Mouse (Mus musculus) stomach, embryonic 15.5 days (tissue): ENCODE measurements around the gene Tmem178. TPM values are rescaled to one million over a fixed set of nuclear protein-coding genes. Genes with fewer than 3 reads are reported as not detected.
A peak's percentile ranks its signal among the peaks of the same experiment; 100 is the strongest.

Source experiments
- ATAC-seq: fragments of 200-750 bp; cut with Nextera tagmentation; 2 replicates; pipeline ENCODE4 v1.8.0; 2017; ENCODE audit warnings: low read depth, moderate number of reproducible peaks, moderate TSS enrichment; ENCODE audit not compliant: insufficient read depth, low FRiP score
- H3K27ac ChIP-seq: fragments of 300-500 bp; sonication (generic); 2 replicates; pipeline ENCODE4 v1.5.1; 2015; ENCODE audit warnings: mild to moderate bottlenecking, inconsistent platforms
- H3K27me3 ChIP-seq: fragments of 300-500 bp; sonication (generic); replicated peaks from 2 replicates; pipeline ENCODE4 v1.6.1; 2015; ENCODE audit warnings: inconsistent platforms
- H3K36me3 ChIP-seq: fragments of 300-500 bp; sonication (generic); 2 replicates; pipeline ENCODE4 v1.6.1; 2015; ENCODE audit warnings: inconsistent platforms
- H3K4me1 ChIP-seq: fragments of 300-500 bp; sonication (generic); 2 replicates; pipeline ENCODE4 v1.6.1; 2015; ENCODE audit warnings: inconsistent platforms
- H3K4me2 ChIP-seq: fragments of 300-500 bp; sonication (generic); 2 replicates; pipeline ENCODE4 v1.6.1; 2015; ENCODE audit warnings: mild to moderate bottlenecking, inconsistent platforms
- H3K4me3 ChIP-seq: fragments of 300-500 bp; sonication (generic); replicated peaks from 2 replicates; pipeline ENCODE4 v1.5.1; 2015; ENCODE audit warnings: inconsistent platforms
- H3K9ac ChIP-seq: fragments of 300-500 bp; sonication (generic); 2 replicates; pipeline ENCODE4 v1.6.1; 2015; ENCODE audit warnings: inconsistent platforms
- H3K9me3 ChIP-seq: fragments of 300-500 bp; sonication (generic); 2 replicates; pipeline ENCODE4 v1.6.1; 2016; ENCODE audit warnings: inconsistent platforms
- WGBS: fragments of 180-500 bp; shearing (Covaris S2); methylation state at CpG from one replicate; pipeline ENCODE4 v1.1.7; 2015; 5-methylcytosine and 5-hydroxymethylcytosine counted together
- polyA plus RNA-seq: library from polyadenylated mRNA; unstranded; fragments of >200 nt; fragmentation: Nextera tagmentation; extraction: Ambion mirVana; gene quantifications from 2 replicates; pipeline ENCODE4 v1.2.1, GENCODE M21; 2015

Gene Tmem178
- 3.5 and 4.2 TPM in 2 replicates for polyA plus RNA-seq

GRCm38 (mm10) chr17:80944530-80945198 lies at the start of gene Tmem178:
Tmem178 (plus strand) TSS chr17:80944632.
- Histone ChIP-seq H3K9me3 (no peaks in the 10 kb centered on the region), H3K4me3 (peak within 1 kb of the TSS; percentile 60), H3K4me1 (peaks cover 5% of the 10 kb centered on the region; the same call in 1 of the 2 replicates), H3K9ac (peak within 1 kb of the TSS; percentile 34; the same call in 1 of the 2 replicates), H3K27me3 (peaks cover 21% of the 10 kb centered on the region), H3K4me2 (peak within 1 kb of the TSS; percentile 100), H3K27ac (no peak within 1 kb of the TSS), H3K36me3 (no peaks in the 10 kb centered on the region)
- WGBS, result under 1% methylated on average over 80 of the region's 84 CpGs
- ATAC-seq, result no peak

- Histone ChIP-seq H3K27ac (no peak overlapping the region), H3K9ac (no peak overlapping the region)
- WGBS, result 67% methylated on average over 2 of the region's 2 CpGs
Observed at GRCm38 (mm10) chr17:80896481-80896880, 48.0 kb upstream of the Tmem178 start.

GRCm38 (mm10) chr17:80897709-80898440 lies 46.6 kb upstream of the Tmem178 start:
- Histone ChIP-seq H3K9me3 (no peaks in the 10 kb centered on the region), H3K4me2 (no peak overlapping the region), H3K9ac (no peak overlapping the region), H3K27me3 (no peaks in the 10 kb centered on the region), H3K4me3 (no peak overlapping the region), H3K4me1 (peaks cover 8% of the 10 kb centered on the region), H3K36me3 (no peaks in the 10 kb centered on the region), H3K27ac (no peak overlapping the region)
- 82% methylated on average over 9 of the region's 9 CpGs for WGBS
- ATAC-seq, result no peak

More at GRCm38 (mm10) chr17:80896481-80896880, 48.0 kb upstream of the Tmem178 start:
- H3K4me1 ChIP-seq, result peaks cover 8% of the 10 kb centered on the region
- no peak overlapping the region for H3K4me3 ChIP-seq
- ATAC-seq, result no peak
- no peaks in the 10 kb centered on the region for H3K36me3 ChIP-seq
- no peak overlapping the region for H3K4me2 ChIP-seq
- H3K27me3 ChIP-seq, result no peaks in the 10 kb centered on the region
- no peaks in the 10 kb centered on the region for H3K9me3 ChIP-seq

- H3K4me1 ChIP-seq, result peaks cover 8% of the 10 kb centered on the region
- no peaks in the 10 kb centered on the region for H3K9me3 ChIP-seq
- no peaks in the 10 kb centered on the region for H3K36me3 ChIP-seq
- H3K9ac ChIP-seq, result no peak overlapping the region
- 29% methylated on average over 9 of the region's 9 CpGs for WGBS
- H3K4me2 ChIP-seq, result peak overlapping the region; percentile 8; the same call in 1 of the 2 replicates
- no peak overlapping the region for H3K4me3 ChIP-seq
- ATAC-seq, result no peak; the same call in 1 of the 2 replicates
- H3K27me3 ChIP-seq, result no peaks in the 10 kb centered on the region
- H3K27ac ChIP-seq, result peak overlapping the region; percentile 73
Observed at GRCm38 (mm10) chr17:80899513-80900199, 44.8 kb upstream of the Tmem178 start.

GRCm38 (mm10) chr17:80900200-80900520 lies 44.3 kb upstream of the Tmem178 start:
- no peaks in the 10 kb centered on the region for H3K9me3 ChIP-seq
- peaks cover 8% of the 10 kb centered on the region for H3K4me1 ChIP-seq
- peak overlapping the region; percentile 73 for H3K27ac ChIP-seq
- H3K9ac ChIP-seq, result no peak overlapping the region
- H3K27me3 ChIP-seq, result no peaks in the 10 kb centered on the region
- H3K4me2 ChIP-seq, result no peak overlapping the region
- no peak overlapping the region for H3K4me3 ChIP-seq
- no peak for ATAC-seq
- no peaks in the 10 kb centered on the region for H3K36me3 ChIP-seq
- 56% methylated on average over 2 of the region's 2 CpGs for WGBS

- Histone ChIP-seq H3K4me3 (no peak overlapping the region), H3K27me3 (no peaks in the 10 kb centered on the region), H3K9ac (no peak overlapping the region), H3K4me1 (peaks cover 8% of the 10 kb centered on the region), H3K27ac (no peak overlapping the region), H3K4me2 (no peak overlapping the region), H3K9me3 (no peaks in the 10 kb centered on the region), H3K36me3 (no peaks in the 10 kb centered on the region)
- ATAC-seq, result no peak
- 40% methylated on average over 6 of the region's 6 CpGs for WGBS
Observed at GRCm38 (mm10) chr17:80901885-80902284, 42.5 kb upstream of the Tmem178 start.

GRCm38 (mm10) chr17:80903121-80903875 lies 41.1 kb upstream of the Tmem178 start:
- H3K4me2 ChIP-seq, result no peak overlapping the region
- H3K36me3 ChIP-seq, result no peaks in the 10 kb centered on the region
- no peaks in the 10 kb centered on the region for H3K9me3 ChIP-seq
- no peak for ATAC-seq
- no peak overlapping the region for H3K27ac ChIP-seq
- no peak overlapping the region for H3K4me3 ChIP-seq
- 75% methylated on average over 11 of the region's 11 CpGs for WGBS
- peaks cover 8% of the 10 kb centered on the region for H3K4me1 ChIP-seq
- no peaks in the 10 kb centered on the region for H3K27me3 ChIP-seq
- H3K9ac ChIP-seq, result no peak overlapping the region

GRCm38 (mm10) chr17:80904061-80904460 lies 40.4 kb upstream of the Tmem178 start:
- no peak for ATAC-seq
- H3K4me3 ChIP-seq, result no peak overlapping the region

GRCm38 (mm10) chr17:80915666-80916065 lies 28.8 kb upstream of the Tmem178 start:
- Histone ChIP-seq H3K4me2 (no peak overlapping the region), H3K4me1 (no peaks in the 10 kb centered on the region), H3K27me3 (no peaks in the 10 kb centered on the region), H3K4me3 (no peak overlapping the region), H3K9ac (no peak overlapping the region), H3K36me3 (no peaks in the 10 kb centered on the region), H3K9me3 (no peaks in the 10 kb centered on the region), H3K27ac (no peak overlapping the region)
- no peak for ATAC-seq
- WGBS, result 89% methylated on average over 2 of the region's 2 CpGs

More at GRCm38 (mm10) chr17:80904061-80904460, 40.4 kb upstream of the Tmem178 start:
- Histone ChIP-seq H3K9me3 (no peaks in the 10 kb centered on the region), H3K27ac (no peak overlapping the region), H3K4me2 (no peak overlapping the region), H3K9ac (no peak overlapping the region), H3K36me3 (no peaks in the 10 kb centered on the region), H3K27me3 (no peaks in the 10 kb centered on the region), H3K4me1 (peaks cover 4% of the 10 kb centered on the region)
- WGBS, result 68% methylated on average over 5 of the region's 5 CpGs

GRCm38 (mm10) chr17:80919261-80919660 lies 25.2 kb upstream of the Tmem178 start:
- Histone ChIP-seq H3K9me3 (no peaks in the 10 kb centered on the region), H3K4me2 (no peak overlapping the region), H3K4me3 (no peak overlapping the region), H3K27ac (no peak overlapping the region), H3K36me3 (no peaks in the 10 kb centered on the region), H3K4me1 (no peaks in the 10 kb centered on the region), H3K27me3 (no peaks in the 10 kb centered on the region), H3K9ac (no peak overlapping the region)
- ATAC-seq, result no peak

- ATAC-seq, result no peak
- Histone ChIP-seq H3K4me2 (no peak overlapping the region), H3K9me3 (no peaks in the 10 kb centered on the region), H3K9ac (no peak overlapping the region), H3K27ac (no peak overlapping the region), H3K27me3 (no peaks in the 10 kb centered on the region), H3K36me3 (no peaks in the 10 kb centered on the region), H3K4me1 (no peaks in the 10 kb centered on the region), H3K4me3 (no peak overlapping the region)
- 70% methylated on average over 10 of the region's 10 CpGs for WGBS
Observed at GRCm38 (mm10) chr17:80921286-80922134, 22.9 kb upstream of the Tmem178 start.
